Mouse (Mus musculus): ENCODE results near the gene Rpl37. TPM values are rescaled to one million over a fixed set of nuclear protein-coding genes. Genes with fewer than 3 reads are reported as not detected.

Rpl37 gene
- polyA plus RNA-seq, 1 experiment: 831 TPM

GRCm38 (mm10) chr15:5165121-5165773 is 48.8 kb downstream of the Rpl37 start:
- TF ChIP-seq POLR2A (IDR thresholded peaks at IDR 0.05; ENCODE audit: control insufficient read depth, extremely low read depth, insufficient read depth, low read length, poor library complexity) (no peak), CTCF (IDR thresholded peaks at IDR 0.05; ENCODE audit: borderline replicate concordance, control insufficient read depth, extremely low read depth, insufficient read depth, low read length, poor library complexity) (no peak)
- Histone ChIP-seq H3K4me3 (ENCODE audit: control insufficient read depth, insufficient read depth, low read length) (no peak overlapping the region), H3K27me3 (ENCODE audit: control insufficient read depth, insufficient read depth, low read length) (no peaks in the 10 kb centered on the region), H3K27ac (ENCODE audit: control insufficient read depth, insufficient read depth, low read length) (no peak overlapping the region), H3K4me1 (replicated peaks; ENCODE audit: control insufficient read depth, insufficient read depth, low read length) (no peaks in the 10 kb centered on the region), H3K36me3 (ENCODE audit: control insufficient read depth, insufficient read depth, low read length) (peaks cover 6% of the 10 kb centered on the region)
- no peak for DNase-seq
- 96% methylated on average over 12 of the region's 12 CpGs for WGBS

Other genes starting within 250 kb of the Rpl37 start
- 0.07 TPM in 1 of 2 replicates, not detected in the other for gene Mroh2b, start 217.9 kb upstream of the Rpl37 start, polyA plus RNA-seq (2012; rRNA removed)
- gene C7, start 52.9 kb upstream of the Rpl37 start, polyA plus RNA-seq (2012; rRNA removed): 0.45 and 0.77 TPM in 2 replicates
- gene Card6, start 8.1 kb upstream of the Rpl37 start, polyA plus RNA-seq (2012; rRNA removed): 4.1 and 4.3 TPM in 2 replicates
- 3.9 and 4.7 TPM in 2 replicates for gene Prkaa1, start 27.2 kb downstream of the Rpl37 start, polyA plus RNA-seq (2012; rRNA removed)
- 3.8 and 4.9 TPM in 2 replicates for gene Ttc33, start 68.9 kb downstream of the Rpl37 start, polyA plus RNA-seq (2012; rRNA removed)
- gene Ptger4, start 127.5 kb downstream of the Rpl37 start, polyA plus RNA-seq (2012; rRNA removed): 61.0 and 63.0 TPM in 2 replicates

All from thymus, adult 2 months (tissue).